Mouse (Mus musculus) cortical plate, adult 2 months (tissue): ENCODE data around the gene Pnpla2.

Experiments
- CTCF ChIP-seq: fragments of 200-500 bp; IDR thresholded peaks from 2 replicates; pipeline ENCODE4 v1.5.1; 2011; ENCODE audit warnings: mild to moderate bottlenecking, control low read depth, low read length; ENCODE audit not compliant: insufficient read depth; ENCODE audit errors: extremely low read depth
- POLR2A ChIP-seq: fragments of 200-500 bp; IDR thresholded peaks from 2 replicates; pipeline ENCODE4 v1.6.1; 2011; ENCODE audit warnings: mild to moderate bottlenecking, low read length, control low read depth; ENCODE audit not compliant: insufficient read depth; ENCODE audit errors: extremely low read depth

DNA sequence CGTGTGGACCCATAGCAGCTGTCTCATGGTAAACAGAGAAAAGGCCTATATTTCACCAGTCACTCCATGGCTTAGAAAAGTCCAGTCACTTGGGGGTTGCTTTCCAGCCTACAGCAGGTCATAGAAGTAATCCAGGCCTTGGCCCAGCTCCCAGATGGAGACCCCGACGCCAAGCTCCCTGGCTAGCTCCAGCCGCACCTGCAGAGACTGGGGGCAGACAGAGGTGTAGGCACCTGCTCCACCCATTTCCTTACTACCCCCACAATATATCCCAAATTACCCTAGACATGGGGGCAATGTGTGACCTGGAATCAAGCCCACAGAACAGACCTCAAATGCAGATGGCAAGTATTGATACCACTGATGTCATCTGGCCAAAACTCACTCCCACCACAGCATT is 40.9 kb downstream of the Pnpla2 start:
- no peak for TF ChIP-seq CTCF
- TF ChIP-seq POLR2A: no peak
